Mouse (Mus musculus): Measurements from ENCODE around the gene Cog4. TPM values are rescaled to one million over a fixed set of nuclear protein-coding genes. Genes with fewer than 3 reads are reported as not detected.

Gene Cog4
- total and polyA plus RNA-seq, 3 experiments, result 24.9 to 35.2 (median 27.5) TPM

- dilution Hi-C loops (cut with MboI; ENCODE audit: extremely low pct_ligation_motif_present, extremely low pct_unique_long_range_greater_than_20kb, low sequenced_read_pairs), result no loop called here
Observed at GRCm38 (mm10) chr8:110892040-110892439, 45.6 kb downstream of the Cog4 start.

GRCm38 (mm10) chr8:110892913-110893312 is 46.5 kb downstream of the Cog4 start:
- no peak for DNase-seq (ENCODE audit: extremely low read depth)
- H3K36me3 ChIP-seq (replicated peaks in 1 of 2; ENCODE audit: control insufficient read depth in 1 of 2, insufficient read depth in 1 of 2, low read length in 1 of 2), result peaks cover 44 to 81% of the 10 kb centered on the region in 2 experiments
- peaks cover 2% of the 10 kb centered on the region for H3K9me3 ChIP-seq (replicated peaks; ENCODE audit: low read length)
- dilution Hi-C loops (cut with MboI; ENCODE audit: extremely low pct_ligation_motif_present, extremely low pct_unique_long_range_greater_than_20kb, low sequenced_read_pairs), result no loop called here
- in situ Hi-C loops (cut with MboI; ENCODE audit: low pct_ligation_motif_present, low pct_unique_long_range_greater_than_20kb, low sequenced_read_pairs), result no loop called here
- TF ChIP-seq BHLHE40 (IDR thresholded peaks at IDR 0.05; ENCODE audit: low read depth, low read length) (no peak), USF2 (conservative IDR thresholded peaks at IDR 0.05; ENCODE audit: low read depth, low read length) (no peak), RCOR1 (conservative IDR thresholded peaks at IDR 0.05; ENCODE audit: low read depth, low read length) (no peak), MAX (IDR thresholded peaks at IDR 0.05; ENCODE audit: low read length) (no peak), SIN3A (IDR thresholded peaks at IDR 0.05; ENCODE audit: low read length) (no peak), ZC3H11A (IDR thresholded peaks at IDR 0.05; ENCODE audit: low read depth, low read length) (no peak), RAD21 (IDR thresholded peaks at IDR 0.05; ENCODE audit: low read depth, low read length) (no peak), MYC (IDR thresholded peaks at IDR 0.05; ENCODE audit: low read depth, low read length) (no peak), NELFE (IDR thresholded peaks at IDR 0.05; ENCODE audit: low read depth, low read length) (no peak), GABPA (IDR thresholded peaks at IDR 0.05; ENCODE audit: insufficient replicate concordance, low read depth, low read length) (no peak), PAX5 (IDR thresholded peaks at IDR 0.05; ENCODE audit: low read length) (no peak), ELF1 (IDR thresholded peaks at IDR 0.05; ENCODE audit: low read depth, low read length) (no peak), ZMIZ1 (IDR thresholded peaks at IDR 0.05; ENCODE audit: low read depth, low read length) (no peak), CHD2 (IDR thresholded peaks at IDR 0.05; ENCODE audit: low read length) (no peak), CHD1 (IDR thresholded peaks at IDR 0.05; ENCODE audit: low read depth, low read length) (no peak), JUN (IDR thresholded peaks at IDR 0.05; ENCODE audit: insufficient read depth, low read depth, low read length) (no peak), TBP (conservative IDR thresholded peaks at IDR 0.05; ENCODE audit: low read depth, low read length) (no peak)
- no peaks in the 10 kb centered on the region for H3K4me1 ChIP-seq (ENCODE audit: control insufficient read depth in 1 of 2, insufficient read depth in 2 of 2)
- no peak overlapping the region for H3K4me3 ChIP-seq (replicated peaks in 1 of 3; ENCODE audit: low read depth in 2 of 3, low read length in 2 of 3, poor library complexity in 1 of 3)
- H3K4me2 ChIP-seq (ENCODE audit: insufficient read depth, low read depth, poor library complexity, severe bottlenecking), result no peak overlapping the region
- H3K27ac ChIP-seq (ENCODE audit: insufficient read depth, low read depth), result no peak overlapping the region
- H3K27me3 ChIP-seq (replicated peaks), result no peaks in the 10 kb centered on the region
- H3K79me2 ChIP-seq (replicated peaks; ENCODE audit: control insufficient read depth, extremely low read depth, insufficient read depth, poor library complexity, severe bottlenecking), result no peaks in the 10 kb centered on the region
- no peak overlapping the region for H3K9ac ChIP-seq (ENCODE audit: insufficient read depth, low read depth)

More at GRCm38 (mm10) chr8:110892040-110892439, 45.6 kb downstream of the Cog4 start:
- H3K36me3 ChIP-seq (replicated peaks in 1 of 2; ENCODE audit: control insufficient read depth in 1 of 2, insufficient read depth in 1 of 2, low read length in 1 of 2), result peaks cover 49 to 82% of the 10 kb centered on the region in 2 experiments
- no peak overlapping the region for H3K4me2 ChIP-seq (ENCODE audit: insufficient read depth, low read depth, poor library complexity, severe bottlenecking)
- no peak overlapping the region for H3K9ac ChIP-seq (ENCODE audit: insufficient read depth, low read depth)
- peaks cover 2% of the 10 kb centered on the region for H3K9me3 ChIP-seq (replicated peaks; ENCODE audit: low read length)
- no peaks in the 10 kb centered on the region for H3K27me3 ChIP-seq (replicated peaks)
- no peak overlapping the region for H3K4me3 ChIP-seq (replicated peaks in 1 of 3; ENCODE audit: low read depth in 2 of 3, low read length in 2 of 3, poor library complexity in 1 of 3)
- no peaks in the 10 kb centered on the region for H3K4me1 ChIP-seq (ENCODE audit: control insufficient read depth in 1 of 2, insufficient read depth in 2 of 2)
- H3K27ac ChIP-seq (ENCODE audit: insufficient read depth, low read depth), result no peak overlapping the region
- DNase-seq (ENCODE audit: extremely low read depth), result no peak
- in situ Hi-C loops (cut with MboI; ENCODE audit: low pct_ligation_motif_present, low pct_unique_long_range_greater_than_20kb, low sequenced_read_pairs), result no loop called here
- H3K79me2 ChIP-seq (replicated peaks; ENCODE audit: control insufficient read depth, extremely low read depth, insufficient read depth, poor library complexity, severe bottlenecking), result no peaks in the 10 kb centered on the region
- TF ChIP-seq CTCF (conservative IDR thresholded peaks at IDR 0.05 in 1 of 2, IDR thresholded peaks at IDR 0.05 in 1 of 2; ENCODE audit: low read depth in 2 of 2, low read length in 2 of 2), result 0 out of 4 replicates have a peak, but pooled peaks of 1 of the 2 experiments have one; percentile 2
- no peak for TF ChIP-seq JUN (IDR thresholded peaks at IDR 0.05; ENCODE audit: insufficient read depth, low read depth, low read length)
